Mouse (Mus musculus) left cerebral cortex, adult 11 months (tissue): Measurements from ENCODE around the gene Myocd.

Source experiments
- DNase-seq: peaks from one replicate; pipeline ENCODE4 v3.0.0; 2022; ENCODE audit warnings: low spot score

Myocd gene

DNA sequence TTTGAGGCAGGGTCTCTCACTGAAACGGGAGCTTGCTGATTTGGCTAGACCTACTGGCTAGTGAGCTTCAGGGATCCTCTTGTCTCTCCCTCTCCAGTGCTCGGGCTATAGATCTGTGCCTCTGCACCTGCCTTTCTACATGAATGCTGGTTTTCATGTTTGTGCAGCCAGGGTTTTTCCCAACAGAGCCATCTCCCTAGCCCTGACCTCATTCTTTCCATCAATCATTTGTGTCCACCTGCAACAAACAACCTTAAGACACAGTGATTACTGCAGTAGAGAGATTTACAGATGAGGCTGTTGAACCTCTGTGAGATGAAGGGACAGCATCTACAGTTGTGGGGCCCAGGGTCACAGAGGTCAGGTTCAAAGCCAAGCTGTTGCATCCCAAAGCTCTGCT lies 56.0 kb downstream of the Myocd start:
- no peak for DNase-seq

DNA sequence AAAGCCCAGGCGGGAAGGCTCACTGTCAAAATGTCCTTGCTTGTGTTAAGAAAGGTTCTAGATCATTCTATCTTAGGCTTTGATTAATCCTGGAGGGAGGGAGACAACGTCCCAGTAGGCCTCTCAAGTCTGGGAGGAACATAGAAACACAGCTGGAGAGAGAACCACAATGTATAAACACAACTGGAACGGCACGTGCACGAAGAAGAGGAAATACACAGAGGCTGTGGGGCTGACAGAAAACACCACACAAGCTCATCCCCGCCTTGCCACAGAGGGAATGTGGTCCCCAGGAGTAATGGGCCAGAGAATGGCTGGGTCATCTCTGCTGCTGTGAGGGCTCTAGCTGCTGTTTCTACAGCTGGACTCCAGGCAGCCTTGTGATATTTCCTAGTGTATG lies 58.1 kb downstream of the Myocd start:
- DNase-seq = no peak

GRCm38 (mm10) chr11:65209441-65209840 lies 60.3 kb downstream of the Myocd start:
- no peak for DNase-seq

- no peak for DNase-seq
These were observed 64.5 kb downstream of the Myocd start for GRCm38 (mm10) chr11:65205306-65205705.

GRCm38 (mm10) chr11:65204651-65205050 lies 65.1 kb downstream of the Myocd start:
- no peak for DNase-seq

DNA sequence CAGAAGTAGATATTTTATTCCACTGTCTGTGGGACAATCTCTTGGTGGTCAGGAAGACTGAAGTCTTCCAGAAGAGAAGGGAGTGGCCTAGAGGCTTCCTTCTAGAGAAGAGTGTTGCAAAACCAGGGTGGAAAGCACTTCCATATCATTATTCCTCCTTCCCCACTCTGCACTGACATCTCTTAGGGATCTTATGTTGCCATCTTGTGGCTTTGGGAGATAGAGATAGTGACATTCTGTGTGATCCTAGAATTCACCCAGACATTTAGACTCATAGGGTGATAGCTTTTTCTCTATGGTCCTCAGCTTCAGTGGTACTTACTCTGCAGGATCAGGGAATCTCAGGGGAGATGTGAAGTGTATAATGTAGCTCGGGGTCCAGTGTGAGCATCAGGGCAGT lies 66.8 kb downstream of the Myocd start:
- no peak for DNase-seq

DNA sequence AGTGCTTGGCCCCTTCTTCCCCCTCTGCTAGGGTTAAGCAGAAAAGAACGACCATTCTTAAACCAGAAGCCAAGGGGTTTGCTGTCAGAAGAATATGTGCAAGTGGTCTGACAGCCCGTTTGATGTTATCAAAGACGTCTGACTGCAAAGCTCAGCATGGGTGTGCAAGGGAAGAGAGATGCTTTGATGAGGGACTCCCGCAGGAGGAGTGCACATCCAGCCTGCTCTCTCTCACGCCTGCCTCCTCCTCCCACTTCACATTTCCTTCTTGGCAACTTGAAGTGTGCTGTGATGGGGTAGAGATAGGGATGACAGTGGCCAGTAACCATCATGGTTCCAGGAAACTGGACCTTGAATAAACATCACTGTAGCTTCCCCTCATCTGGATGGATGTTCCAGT lies 67.6 kb downstream of the Myocd start:
- DNase-seq = no peak

GRCm38 (mm10) chr11:65198026-65198425 lies 71.8 kb downstream of the Myocd start:
- DNase-seq = no peak

- peak; percentile 65 for DNase-seq
These were observed 72.5 kb downstream of the Myocd start for GRCm38 (mm10) chr11:65197280-65197679.

GRCm38 (mm10) chr11:65186974-65187373 lies 82.8 kb downstream of the Myocd start:
- DNase-seq = no peak

DNA sequence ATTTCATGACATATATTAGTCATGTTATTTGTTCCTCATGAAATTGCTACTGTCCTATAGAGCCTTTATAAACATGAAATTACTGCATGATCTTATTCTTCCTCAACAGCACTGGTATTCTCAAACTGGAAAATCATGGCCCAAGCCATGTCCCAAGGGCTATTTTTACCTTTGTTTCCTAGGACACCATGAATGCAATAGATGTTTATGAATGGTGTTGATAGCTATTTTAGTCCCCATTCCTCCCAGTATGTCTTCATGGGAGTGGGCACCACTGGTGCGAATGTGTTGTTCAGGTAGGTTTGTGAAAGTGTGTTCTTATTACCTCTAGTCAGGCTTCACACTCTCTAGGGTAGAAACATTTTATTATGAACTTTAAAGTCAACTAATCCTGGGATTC lies 84.7 kb downstream of the Myocd start:
- DNase-seq = no peak

DNA sequence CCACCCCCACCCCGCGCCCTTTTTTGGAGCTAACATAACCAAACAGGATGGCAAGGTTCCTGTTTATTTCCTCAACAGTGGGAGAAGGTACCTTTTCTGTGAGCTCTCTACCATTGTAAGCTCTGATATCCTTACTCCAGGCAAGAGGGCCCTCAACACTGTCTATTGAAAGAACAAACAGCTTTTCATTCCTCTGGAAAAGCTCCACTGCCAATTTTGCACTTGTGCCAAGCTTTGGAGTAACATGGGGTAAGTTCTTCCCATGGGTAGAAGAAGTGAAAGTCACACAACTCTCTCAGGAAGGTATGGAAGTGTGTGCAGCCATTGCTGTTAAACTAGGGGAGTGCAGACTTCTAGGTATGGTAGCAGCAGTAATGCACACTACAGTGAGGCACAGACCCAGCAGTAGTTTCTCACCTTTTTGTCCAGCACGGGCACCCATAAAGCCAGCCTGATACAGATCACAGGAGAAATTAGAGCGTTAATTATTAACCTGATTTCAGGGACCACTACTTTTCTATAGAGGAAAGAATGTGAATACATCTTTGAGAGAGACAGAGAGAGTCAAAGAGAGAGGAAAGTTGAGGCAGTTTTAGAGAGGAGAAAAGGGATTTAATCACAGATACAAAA lies 99.6 kb downstream of the Myocd start:
- DNase-seq = no peak

GRCm38 (mm10) chr11:65162767-65163120 lies 107.0 kb downstream of the Myocd start, which contains the start of gene Arhgap44:
TSS of gene Arhgap44 (minus strand) at chr11:65162961.
- peak; percentile 53 for DNase-seq

DNA sequence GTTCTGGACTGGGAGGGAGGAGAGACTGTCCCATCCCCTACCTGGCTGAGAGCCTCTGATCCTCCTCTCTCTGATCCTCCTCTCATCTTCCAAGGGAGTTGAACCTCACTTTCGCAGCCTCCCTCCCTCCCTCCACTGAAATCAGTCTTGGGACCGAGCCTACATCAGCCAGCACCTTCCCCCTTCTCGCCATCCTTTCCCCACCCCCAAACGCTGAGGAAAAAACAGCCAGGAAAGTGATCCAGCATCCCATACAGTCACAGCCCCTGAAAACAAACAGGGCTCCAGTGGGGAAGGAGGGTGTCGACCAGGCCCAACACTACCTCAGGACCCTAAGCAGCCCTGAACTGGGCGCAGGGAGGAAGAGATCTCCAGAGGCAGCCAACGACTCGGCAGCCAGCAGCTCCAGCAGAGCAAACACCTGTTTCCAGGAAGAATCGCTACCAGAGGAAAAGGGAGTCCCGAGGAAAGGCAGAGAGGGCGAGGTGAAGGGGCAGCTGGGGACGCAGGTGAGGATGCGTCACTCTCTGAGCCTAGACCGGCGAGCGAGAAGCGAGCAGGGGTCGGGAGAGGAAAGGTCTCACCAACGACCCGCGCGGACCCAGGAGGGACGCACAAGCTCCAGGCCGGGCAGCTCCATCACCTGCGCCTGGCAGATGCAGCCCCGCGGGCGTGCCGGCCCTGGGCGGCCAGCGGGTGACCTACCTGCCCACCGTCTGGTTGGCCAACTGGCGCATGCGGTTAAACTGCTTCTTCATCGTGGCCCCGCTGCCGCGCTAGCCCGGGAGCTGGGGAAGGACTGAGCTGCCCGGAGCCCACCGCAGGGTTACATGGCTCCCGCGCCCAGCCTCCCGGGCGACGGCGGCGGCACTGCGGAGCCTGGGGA lies 107.7 kb downstream of the Myocd start:
- DNase-seq = no peak

- DNase-seq = no peak
These were observed 108.6 kb downstream of the Myocd start for GRCm38 (mm10) chr11:65160991-65161880.

GRCm38 (mm10) chr11:65159791-65160190 lies 110.0 kb downstream of the Myocd start, which contains the start of gene 1700086D15Rik:
TSS of gene 1700086D15Rik (minus strand) at chr11:65159891.
- no peak for DNase-seq

GRCm38 (mm10) chr11:65158658-65158990 lies 111.2 kb downstream of the Myocd start:
- no peak for DNase-seq

GRCm38 (mm10) chr11:65157966-65158657 lies 111.7 kb downstream of the Myocd start:
- no peak for DNase-seq

GRCm38 (mm10) chr11:65153006-65153405 lies 116.8 kb downstream of the Myocd start:
- no peak for DNase-seq

- DNase-seq = no peak
These were observed 121.3 kb downstream of the Myocd start for GRCm38 (mm10) chr11:65148441-65148840.

DNA sequence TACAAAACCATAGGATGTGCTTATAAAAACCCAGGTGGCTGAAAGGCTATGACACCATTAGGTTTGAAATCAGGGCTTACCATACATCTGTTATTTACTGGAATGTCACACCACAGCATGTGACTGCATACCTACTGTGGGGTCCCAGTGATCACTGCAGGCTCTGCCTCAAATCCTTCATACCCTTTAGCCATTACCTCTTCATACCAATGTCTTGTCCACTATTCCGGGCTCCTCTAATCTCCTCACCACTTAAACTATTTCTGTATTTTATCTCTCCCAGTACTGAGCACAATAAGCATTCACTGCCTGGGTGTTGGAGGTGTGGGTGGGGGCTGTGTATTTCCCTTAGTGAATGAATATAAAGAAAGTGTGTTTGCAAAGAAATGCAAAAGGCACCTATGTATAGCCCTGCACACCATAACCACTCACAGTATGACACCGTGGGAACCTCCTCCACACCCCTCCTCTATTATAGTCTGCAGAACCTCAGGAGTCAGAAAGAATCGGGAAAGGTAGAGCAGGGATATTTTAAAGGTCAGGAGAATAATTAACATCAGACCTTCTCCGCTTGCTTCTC lies 126.9 kb downstream of the Myocd start:
- no peak for DNase-seq

DNA sequence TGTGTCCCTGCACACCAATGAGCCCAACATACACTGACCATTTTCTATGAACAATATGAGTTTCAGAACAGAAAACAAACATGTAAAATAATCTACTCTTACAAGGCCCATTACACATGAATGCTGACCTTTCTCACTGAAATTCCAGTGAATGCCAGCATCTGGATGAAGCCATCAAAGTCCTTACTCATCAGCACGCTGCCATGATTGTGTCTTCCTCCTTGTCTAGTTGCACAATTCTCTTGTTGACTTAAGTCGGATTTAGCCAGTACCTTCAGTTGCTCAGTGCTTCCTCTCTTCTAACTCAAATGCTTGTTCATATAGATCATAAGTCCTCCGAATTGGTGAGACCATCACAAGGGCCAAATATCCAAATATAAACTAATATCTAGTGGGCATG lies 130.8 kb downstream of the Myocd start:
- DNase-seq = no peak
